Mouse (Mus musculus) ES-E14 (cell line): ENCODE data around the gene Gclm.
"Not testable (repeated sequence)": the region's sequence is repeated elsewhere in the genome, so short reads cannot be mapped to it uniquely, and the experiment has no call there.

Source experiments
- CHD2 ChIP-seq: IDR thresholded peaks from 2 replicates; pipeline ENCODE4 v1.6.1; 2014; ENCODE audit warnings: mild to moderate bottlenecking, low read depth, low read length, inconsistent platforms
- ZNF384 ChIP-seq: IDR thresholded peaks from 2 replicates; pipeline ENCODE4 v1.6.1; 2012; ENCODE audit warnings: low read depth, low read length, inconsistent platforms

DNA sequence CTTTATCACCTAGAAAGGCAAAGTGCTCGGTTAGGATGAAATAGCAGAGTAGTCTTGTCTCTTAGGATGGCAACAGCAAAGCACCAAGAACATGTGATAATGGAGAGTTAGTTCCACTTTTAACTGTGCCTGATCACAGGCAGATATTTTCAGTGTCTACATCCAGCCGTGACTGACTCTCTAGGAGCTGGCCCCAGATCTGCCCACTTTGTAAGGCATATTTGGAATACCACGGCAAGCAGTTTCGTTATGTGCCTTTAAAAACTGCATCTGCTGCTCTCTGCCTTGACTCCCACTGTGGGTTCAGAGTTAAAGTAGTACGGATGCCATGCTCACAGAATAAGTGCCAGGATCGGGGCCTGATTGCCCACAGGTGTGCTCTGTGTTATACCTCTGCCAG lies 18.4 kb upstream of the Gclm start:
- not testable (repeated sequence) for TF ChIP-seq CHD2, ZNF384
